Mouse (Mus musculus): ENCODE measurements around the gene Herc2. TPM values are rescaled to one million over a fixed set of nuclear protein-coding genes. Genes with fewer than 3 reads are reported as not detected.

The Herc2 gene
- total RNA-seq, 2 experiments from 2014 or later: 136 to 146 TPM

DNA sequence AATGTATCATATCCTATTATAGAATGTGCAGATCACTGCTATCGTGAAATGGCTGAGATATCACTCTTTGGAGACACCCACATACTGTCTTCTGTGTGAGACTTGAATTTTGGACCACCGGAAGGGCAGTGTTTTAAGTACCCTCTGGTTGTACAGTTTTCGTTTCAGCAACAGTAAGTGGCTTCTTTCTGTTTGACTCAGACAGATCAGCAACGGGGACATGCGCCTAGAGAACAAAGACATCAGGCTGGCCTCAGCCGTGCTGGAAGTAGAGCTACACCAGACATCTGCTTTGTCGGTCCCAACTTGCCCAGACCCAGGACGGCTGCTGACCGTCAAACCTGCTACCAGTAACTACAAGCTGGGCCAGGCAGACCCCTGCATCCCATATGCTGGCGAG, 204.6 kb downstream of the Herc2 start:
- no peak for DNase-seq (ENCODE audit: low spot score in 2 of 2)
- Histone ChIP-seq H3K27ac (no peak overlapping the region), H3K4me3 (no peak overlapping the region)
- TF ChIP-seq CTCF (conservative IDR thresholded peaks at IDR 0.05): no peak

DNA sequence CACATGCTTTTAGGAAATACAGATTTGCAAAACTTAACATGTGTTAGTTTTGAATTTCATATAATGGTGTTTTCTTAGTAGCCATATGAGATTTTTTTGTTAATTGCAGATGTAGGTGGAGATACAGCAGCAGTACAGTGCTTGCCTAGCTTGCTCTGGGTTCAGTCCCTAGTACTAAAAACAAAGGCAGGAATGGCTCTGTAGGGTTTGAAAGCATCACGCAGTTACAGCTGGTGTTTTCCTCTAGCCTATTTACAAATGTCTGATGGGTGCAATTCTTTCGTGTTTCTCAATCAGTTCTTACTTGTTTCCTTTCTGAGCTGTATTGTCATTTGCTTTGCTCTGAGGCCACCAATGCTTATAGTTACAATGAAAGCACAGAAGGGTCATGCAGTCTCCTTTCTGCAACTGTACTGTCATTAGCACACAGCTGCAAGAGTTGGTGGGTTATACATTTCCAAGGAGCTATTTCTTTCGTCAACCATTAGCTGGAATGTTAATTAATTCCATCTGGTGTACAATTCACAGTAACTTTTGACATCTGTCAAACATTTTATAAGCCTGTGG, 208.0 kb downstream of the Herc2 start:
- H3K27ac ChIP-seq: peak overlapping the region; percentile 68
- TF ChIP-seq CTCF (conservative IDR thresholded peaks at IDR 0.05): no peak
- DNase-seq (ENCODE audit: low spot score in 2 of 2): no peak
- H3K4me3 ChIP-seq: no peak overlapping the region

DNA sequence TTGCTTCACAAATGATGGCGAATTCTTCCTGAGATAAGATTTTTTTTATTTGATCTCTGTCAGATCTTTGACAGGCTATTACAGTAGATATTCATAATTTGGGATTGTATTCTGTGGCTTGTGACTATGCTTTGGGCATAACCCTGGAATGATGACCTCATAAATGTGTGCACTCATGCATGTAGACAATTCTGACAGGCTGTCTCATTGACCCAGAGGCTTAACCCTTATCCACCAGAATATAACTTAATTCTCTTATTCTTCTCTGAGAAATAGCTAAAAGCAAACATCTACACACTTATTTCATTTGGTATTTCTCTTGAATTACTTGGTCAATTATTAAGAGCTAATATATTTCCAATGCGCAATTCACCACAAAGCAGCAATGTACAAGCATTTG, 227.5 kb downstream of the Herc2 start:
- no peak for TF ChIP-seq CTCF (conservative IDR thresholded peaks at IDR 0.05)
- no peak overlapping the region for H3K27ac ChIP-seq
- DNase-seq (ENCODE audit: low spot score in 2 of 2): no peak
- no peak overlapping the region for H3K4me3 ChIP-seq

Other genes with a start within 250 kb of the Herc2 start
- gene Cyfip1, start 208.5 kb upstream of the Herc2 start, total RNA-seq (2021): 100 to 1,000 TPM; 117 to 130 TPM
- gene Nipa2, start 87.7 kb upstream of the Herc2 start, total RNA-seq (2021): 10 to 100 TPM; 44.3 to 49.9 TPM
- gene Nipa1, start 30.2 kb upstream of the Herc2 start, total RNA-seq (2021): 10 to 100 TPM; 56.6 to 59.1 TPM
- under 1 TPM; 0.39 to 0.64 TPM for gene Oca2, start 189.6 kb downstream of the Herc2 start, total RNA-seq (2021)